Mouse (Mus musculus) testis, adult 2 months (tissue): ENCODE measurements around the gene Gm20388.

Source experiments
- CTCF ChIP-seq: fragments of 200-500 bp; IDR thresholded peaks from 2 replicates; pipeline ENCODE4 v1.5.1; 2012; ENCODE audit warnings: low read depth, mild to moderate bottlenecking, inconsistent platforms, low read length, moderate library complexity; ENCODE audit not compliant: control insufficient read depth, insufficient read depth, insufficient replicate concordance
- POLR2A ChIP-seq: fragments of 200-500 bp; IDR thresholded peaks from 2 replicates; pipeline ENCODE4 v1.6.1; 2012; ENCODE audit warnings: low read depth, mild to moderate bottlenecking, inconsistent platforms, low read length, moderate library complexity; ENCODE audit not compliant: control insufficient read depth

- TF ChIP-seq POLR2A (no peak), CTCF (no peak)
These were observed 1169.9 kb downstream of the Gm20388 start for GRCm38 (mm10) chr8:121080361-121081090.
